ENCODE assay signal across 28 mouse cellular contexts in the genomic region with DNA sequence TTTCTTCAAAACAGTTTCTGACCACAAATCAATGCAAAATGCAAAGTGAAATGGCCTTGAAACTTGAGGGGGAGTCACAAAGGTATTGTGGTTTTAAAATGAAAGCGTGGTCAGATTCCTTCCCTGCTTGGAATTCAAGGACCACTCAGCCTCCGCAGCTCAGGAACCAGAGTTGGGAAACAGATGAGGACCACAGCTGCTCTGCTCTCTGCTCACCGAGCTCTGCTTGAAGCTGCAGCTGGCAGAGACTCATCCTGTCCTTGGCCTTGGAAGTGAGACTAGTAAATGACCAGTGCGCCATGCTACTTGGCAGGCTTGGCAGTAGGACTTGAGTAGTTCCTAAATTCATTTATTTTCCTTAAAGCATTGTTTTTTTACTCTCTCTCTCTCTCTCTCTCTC.
DNase-seq lines count a peak whose midpoint lies in the region; ATAC-seq and TF ChIP-seq lines count a peak whose summit lies in the region.
"Had no signal": no experiment of that assay in that cellular context is flagged by ENCODE, and none has a peak within 500 bp of the region (broad histone marks: within the 10 kb centered on the region; RNA-seq: fewer than 3 reads in every experiment).

No protein-coding gene starts in this region.

- no peak overlapping the region for H3K27ac ChIP-seq in midbrain, embryonic 11.5 days (ENCODE audit: low read depth, low read length)
- no peak overlapping the region for H3K27ac ChIP-seq in midbrain, postnatal 0 days (ENCODE audit: low read depth, low read length)
- no peak overlapping the region for H3K27ac ChIP-seq in intestine, embryonic 16.5 days (ENCODE audit: low read length)
- H3K27ac ChIP-seq in heart, embryonic 11.5 days (ENCODE audit: low read depth, low read length): no peak overlapping the region
- H3K27ac ChIP-seq: embryonic facial prominence, embryonic 13.5 days; forebrain, embryonic 10.5 days; heart, adult 2 months; hindbrain, embryonic 13.5 days; limb, embryonic 10.5 days; liver, embryonic 15.5 days; midbrain, embryonic 13.5 days; neural tube, embryonic 12.5 days; stomach, postnatal 0 days had no signal

- intact Hi-C loops in heart, postnatal 14 days (cut with DNase I): no loop called here

- peaks cover 11% of the 10 kb centered on the region for H3K4me1 ChIP-seq in midbrain, embryonic 11.5 days (ENCODE audit: control insufficient read depth, insufficient read depth, low read length)
- no peaks in the 10 kb centered on the region for H3K4me1 ChIP-seq in midbrain, postnatal 0 days (ENCODE audit: insufficient read depth, low read length)
- H3K4me1 ChIP-seq in intestine, embryonic 16.5 days (ENCODE audit: control insufficient read depth, insufficient read depth, low read length): no peaks in the 10 kb centered on the region
- H3K4me1 ChIP-seq in heart, embryonic 11.5 days (ENCODE audit: control insufficient read depth, insufficient read depth, low read length): peaks cover 20% of the 10 kb centered on the region
- H3K4me1 ChIP-seq: liver, embryonic 15.5 days had no signal

- ATAC-seq in midbrain, embryonic 11.5 days (ENCODE audit: low FRiP score): no peak
- ATAC-seq in midbrain, postnatal 0 days (ENCODE audit: low FRiP score): no peak
- no peak for ATAC-seq in intestine, embryonic 16.5 days
- ATAC-seq in heart, embryonic 11.5 days (replicated peaks; ENCODE audit: insufficient number of reproducible peaks, low FRiP score, low TSS enrichment): no peak
- ATAC-seq: forebrain, embryonic 16.5 days; inflammation-experienced regulatory T-cells, adult 6 months; midbrain, embryonic 13.5 days had no signal

- H3K4me2 ChIP-seq in midbrain, embryonic 11.5 days: no peak overlapping the region
- H3K4me2 ChIP-seq in midbrain, postnatal 0 days (ENCODE audit: low read depth, low read length, poor library complexity, severe bottlenecking): no peak overlapping the region
- no peak overlapping the region for H3K4me2 ChIP-seq in intestine, embryonic 16.5 days (ENCODE audit: low read depth, low read length)
- H3K4me2 ChIP-seq in heart, embryonic 11.5 days: no peak overlapping the region
- H3K4me2 ChIP-seq: embryonic facial prominence, embryonic 13.5 days; hindbrain, embryonic 13.5 days; liver, embryonic 15.5 days; midbrain, embryonic 13.5 days; neural tube, embryonic 12.5 days had no signal

- no peaks in the 10 kb centered on the region; the same call in 1 of the 2 replicates for H3K36me3 ChIP-seq in midbrain, embryonic 11.5 days (ENCODE audit: control insufficient read depth, insufficient read depth, low read length)
- H3K36me3 ChIP-seq in midbrain, postnatal 0 days (ENCODE audit: insufficient read depth, low read length): no peaks in the 10 kb centered on the region
- H3K36me3 ChIP-seq in intestine, embryonic 16.5 days (ENCODE audit: control insufficient read depth, insufficient read depth, low read length): no peaks in the 10 kb centered on the region
- H3K36me3 ChIP-seq in heart, embryonic 11.5 days (ENCODE audit: control insufficient read depth, insufficient read depth, low read length): peaks cover 9% of the 10 kb centered on the region
- H3K36me3 ChIP-seq: hindbrain, embryonic 13.5 days; liver, embryonic 15.5 days; midbrain, embryonic 13.5 days; neural tube, embryonic 12.5 days had no signal

- H3K9ac ChIP-seq in midbrain, embryonic 11.5 days (ENCODE audit: low read length): no peak overlapping the region
- no peak overlapping the region for H3K9ac ChIP-seq in midbrain, postnatal 0 days (replicated peaks; ENCODE audit: low read length, poor library complexity, severe bottlenecking)
- no peak overlapping the region for H3K9ac ChIP-seq in intestine, embryonic 16.5 days (ENCODE audit: low read depth, low read length)
- H3K9ac ChIP-seq in heart, embryonic 11.5 days (ENCODE audit: low read depth, low read length): no peak overlapping the region
- H3K9ac ChIP-seq: embryonic facial prominence, embryonic 13.5 days; hindbrain, embryonic 13.5 days; liver, embryonic 15.5 days; midbrain, embryonic 13.5 days; neural tube, embryonic 12.5 days had no signal

- DNase-seq in heart, adult 11 months: peak; percentile 42
- DNase-seq in heart, postnatal 14 days: no peak
- DNase-seq in midbrain, embryonic 11.5 days (ENCODE audit: low spot score, missing footprints): peak; percentile 72
- no peak for DNase-seq in midbrain, postnatal 0 days (ENCODE audit: low spot score)
- peak; percentile 56 for DNase-seq in adrenal gland, adult 8-10 months
- DNase-seq in fibroblast of lung, adult 2 months (ENCODE audit: low read depth): peak; percentile 58
- DNase-seq: cerebellum, adult 18-20 months; cerebellum, postnatal 25 days; gastrocnemius, postnatal 25 days; heart, adult 2 months; heart, postnatal 36 days; kidney, adult 2 months; kidney, postnatal 14 days; liver; thymus, adult 2 months; thymus, postnatal 4 days had no signal

- H3K4me3 ChIP-seq in midbrain, embryonic 11.5 days (ENCODE audit: low read depth, low read length): no peak overlapping the region
- H3K4me3 ChIP-seq in midbrain, postnatal 0 days (ENCODE audit: low read depth, low read length): no peak overlapping the region
- H3K4me3 ChIP-seq in intestine, embryonic 16.5 days (ENCODE audit: low read length): no peak overlapping the region
- no peak overlapping the region for H3K4me3 ChIP-seq in heart, embryonic 11.5 days (ENCODE audit: low read depth, low read length)
- H3K4me3 ChIP-seq: embryonic facial prominence, embryonic 13.5 days; forebrain, embryonic 10.5 days; heart, adult 2 months; hindbrain, embryonic 13.5 days; limb, embryonic 10.5 days; liver, embryonic 15.5 days; midbrain, embryonic 13.5 days; neural tube, embryonic 12.5 days had no signal

- no peaks in the 10 kb centered on the region for H3K9me3 ChIP-seq in midbrain, embryonic 11.5 days (ENCODE audit: control insufficient read depth, low read length)
- H3K9me3 ChIP-seq in midbrain, postnatal 0 days (ENCODE audit: low read length): no peaks in the 10 kb centered on the region
- H3K9me3 ChIP-seq in intestine, embryonic 16.5 days (ENCODE audit: control insufficient read depth, low read length): no peaks in the 10 kb centered on the region
- no peaks in the 10 kb centered on the region for H3K9me3 ChIP-seq in heart, embryonic 11.5 days (replicated peaks; ENCODE audit: control insufficient read depth, low read length)
- H3K9me3 ChIP-seq: embryonic facial prominence, embryonic 13.5 days; forebrain, embryonic 10.5 days; hindbrain, embryonic 13.5 days; limb, embryonic 10.5 days; liver, embryonic 15.5 days; midbrain, embryonic 13.5 days; neural tube, embryonic 12.5 days had no signal

- H3K27me3 ChIP-seq in midbrain, embryonic 11.5 days (ENCODE audit: control insufficient read depth, insufficient read depth, low read length): no peaks in the 10 kb centered on the region
- no peaks in the 10 kb centered on the region for H3K27me3 ChIP-seq in midbrain, postnatal 0 days (ENCODE audit: insufficient read depth, low read length)
- no peaks in the 10 kb centered on the region for H3K27me3 ChIP-seq in intestine, embryonic 16.5 days (replicated peaks; ENCODE audit: control insufficient read depth, insufficient read depth, low read length)
- no peaks in the 10 kb centered on the region for H3K27me3 ChIP-seq in heart, embryonic 11.5 days (ENCODE audit: control insufficient read depth, insufficient read depth, low read length)
- H3K27me3 ChIP-seq: embryonic facial prominence, embryonic 13.5 days; hindbrain, embryonic 13.5 days; liver, embryonic 15.5 days; midbrain, embryonic 13.5 days; neural tube, embryonic 12.5 days had no signal

- no peak for TF ChIP-seq CTCF in midbrain, postnatal 0 days (IDR thresholded peaks at IDR 0.05)

- WGBS in midbrain, embryonic 11.5 days: 84% methylated on average over 4 of the region's 4 CpGs
- WGBS in midbrain, postnatal 0 days: 88% methylated on average over 4 of the region's 4 CpGs
- WGBS in intestine, embryonic 16.5 days: 81% methylated on average over 4 of the region's 4 CpGs
- WGBS in heart, embryonic 11.5 days (ENCODE audit: insufficient replicate concordance): 81% methylated on average over 4 of the region's 4 CpGs

Comparison
In these comparisons a context has a peak if more than half of its experiments do, and no peak if none do; other contexts are left out.
1. DNase-seq: peak in heart, adult 11 months (single experiment), midbrain, embryonic 11.5 days (single experiment), adrenal gland, adult 8-10 months (single experiment) and fibroblast of lung, adult 2 months (single experiment); none in heart, postnatal 14 days (0 of 2) and midbrain, postnatal 0 days (single experiment).